Mouse (Mus musculus) kidney, adult 2 months (tissue): ENCODE results near the gene Ddx11.

Experiments used
- CTCF ChIP-seq: fragments of 200-500 bp; conservative IDR thresholded peaks from 2 replicates; pipeline ENCODE4 v1.5.1; 2011; ENCODE audit warnings: low read depth, mild to moderate bottlenecking, control low read depth, low read length, moderate library complexity, mixed read lengths; ENCODE audit not compliant: insufficient read depth, insufficient read length
- POLR2A ChIP-seq: fragments of 200-500 bp; IDR thresholded peaks from one replicate; pipeline ENCODE4 v1.6.1; 2011; ENCODE audit warnings: low read depth, low read length, control low read depth

- TF ChIP-seq CTCF: no peak
- no peak for TF ChIP-seq POLR2A
Observed at GRCm38 (mm10) chr17:66197041-66197440, 73.7 kb downstream of the Ddx11 start.
